Mouse (Mus musculus) neural tube, embryonic 10.5 days (tissue): ENCODE measurements around the gene Tmod3.
"Not testable (repeated sequence)": the region's sequence is repeated elsewhere in the genome, so short reads cannot be mapped to it uniquely, and the experiment has no call there.

Source experiments
- DNase-seq: peaks from one replicate; pipeline ENCODE4 v3.0.0-alpha.2; 2017; ENCODE audit warnings: low spot score; ENCODE audit errors: extremely low spot score

Tmod3 gene

DNA sequence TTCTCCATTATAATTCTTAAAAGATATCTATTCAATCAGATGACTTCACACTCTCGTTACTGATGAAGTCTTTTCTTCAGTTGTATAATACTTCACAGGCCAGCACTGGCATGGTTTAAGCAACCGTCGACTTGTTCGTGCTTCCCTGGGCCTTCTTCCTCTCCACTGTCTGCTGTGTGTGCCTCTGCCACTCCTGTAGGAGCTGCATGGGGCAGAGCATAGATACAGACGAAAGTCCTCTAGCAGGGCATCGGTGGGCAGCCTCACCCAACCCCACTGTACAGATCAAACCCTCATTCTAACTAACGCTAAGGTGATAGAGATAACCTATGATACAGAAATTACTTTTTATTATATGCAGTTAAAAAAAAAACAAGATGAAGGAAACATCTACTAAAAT lies 60.9 kb downstream of the Tmod3 start:
- no peak for DNase-seq

DNA sequence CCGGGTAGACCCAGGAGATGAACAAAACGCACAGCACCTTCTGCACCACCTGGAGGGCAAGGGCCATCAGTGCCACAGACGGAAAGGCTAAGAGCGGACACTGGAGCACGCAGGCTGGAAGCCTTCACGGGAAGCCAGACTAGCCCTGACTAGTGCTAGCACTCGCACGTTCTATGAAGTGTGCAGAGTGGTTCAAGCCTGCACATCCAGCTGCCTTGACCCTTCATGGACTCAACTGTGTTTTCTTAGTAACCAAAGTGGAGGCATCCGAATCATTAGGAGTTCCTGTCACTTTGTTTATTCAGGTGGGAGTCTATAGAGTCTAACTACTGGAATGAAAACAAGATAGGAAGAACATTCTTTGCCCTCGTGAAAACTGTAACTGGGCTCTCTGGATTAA lies 63.5 kb downstream of the Tmod3 start:
- DNase-seq: peak; percentile 40

GRCm38 (mm10) chr9:75494407-75495005 lies 65.0 kb downstream of the Tmod3 start:
- DNase-seq: no peak

DNA sequence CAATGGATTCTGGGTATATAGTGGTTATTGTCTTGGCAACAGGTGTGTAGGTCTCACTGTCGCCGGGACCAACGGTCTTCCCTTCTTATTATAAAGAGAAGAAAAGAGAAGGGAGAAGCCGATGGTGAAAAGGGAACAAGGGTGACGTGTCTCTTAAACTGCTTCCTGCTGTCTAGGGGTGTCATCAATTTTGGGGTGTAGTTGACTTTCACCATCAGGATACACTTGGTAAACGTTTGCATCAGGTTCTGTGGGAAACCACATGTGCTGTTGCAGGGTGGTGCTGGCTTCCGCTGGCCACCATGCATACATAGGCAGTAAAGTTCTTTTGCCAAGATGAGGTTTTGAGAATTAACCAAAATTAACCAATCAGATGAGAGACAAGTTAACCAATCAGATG lies 71.2 kb downstream of the Tmod3 start:
- not testable (repeated sequence) for DNase-seq

DNA sequence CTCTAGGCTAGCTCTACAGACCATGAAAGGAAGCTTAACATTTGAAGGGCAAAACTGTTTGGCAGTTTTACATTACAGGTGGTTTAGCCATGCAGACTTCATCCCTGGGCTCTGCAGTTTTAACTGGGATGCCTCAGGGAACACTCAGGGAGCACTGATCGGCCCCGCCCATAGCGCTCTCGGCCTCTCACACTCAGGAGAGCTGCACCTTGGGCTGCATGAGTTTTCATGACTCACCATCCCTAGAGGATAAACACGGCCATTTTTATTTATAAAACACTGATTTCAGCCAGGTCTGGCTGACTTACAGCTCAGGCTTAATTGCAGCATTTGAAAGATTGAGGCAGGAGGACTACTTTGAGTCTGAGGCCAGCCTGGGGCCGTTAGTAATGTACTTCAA lies 74.2 kb downstream of the Tmod3 start:
- no peak for DNase-seq

GRCm38 (mm10) chr9:75480536-75481075 lies 78.9 kb downstream of the Tmod3 start:
- DNase-seq: no peak

DNA sequence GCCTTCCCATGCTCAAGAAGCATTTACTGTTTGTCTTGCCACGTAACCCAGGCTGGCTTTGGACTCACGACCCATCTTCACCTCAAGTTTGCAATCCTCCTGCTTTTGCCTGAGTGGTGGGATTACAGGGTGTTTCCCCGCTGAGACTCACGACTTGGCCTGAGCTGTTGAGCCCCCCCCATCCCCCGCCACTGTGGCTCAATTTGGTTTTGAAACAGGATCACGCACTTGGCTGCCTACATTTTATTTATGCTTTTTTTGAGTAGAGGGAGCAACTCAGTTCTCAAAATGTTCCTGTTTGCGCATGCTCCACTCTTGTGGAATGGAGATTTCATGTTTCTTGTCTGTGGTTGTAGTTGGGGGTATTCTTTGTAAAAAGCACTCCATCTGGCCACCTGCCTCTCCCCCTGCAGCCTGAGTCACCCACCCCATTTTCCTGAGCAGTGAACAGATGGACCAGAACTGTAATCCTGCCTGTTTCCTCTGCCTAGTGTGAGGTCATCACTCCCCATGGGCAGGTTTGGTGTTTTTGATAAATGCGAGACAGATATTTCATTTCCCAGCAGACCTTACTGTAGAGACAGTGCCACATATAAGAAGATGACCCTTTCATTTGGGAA lies 80.2 kb downstream of the Tmod3 start:
- no peak for DNase-seq

- DNase-seq: no peak
Measured at GRCm38 (mm10) chr9:75477212-75477611, 82.2 kb downstream of the Tmod3 start.

DNA sequence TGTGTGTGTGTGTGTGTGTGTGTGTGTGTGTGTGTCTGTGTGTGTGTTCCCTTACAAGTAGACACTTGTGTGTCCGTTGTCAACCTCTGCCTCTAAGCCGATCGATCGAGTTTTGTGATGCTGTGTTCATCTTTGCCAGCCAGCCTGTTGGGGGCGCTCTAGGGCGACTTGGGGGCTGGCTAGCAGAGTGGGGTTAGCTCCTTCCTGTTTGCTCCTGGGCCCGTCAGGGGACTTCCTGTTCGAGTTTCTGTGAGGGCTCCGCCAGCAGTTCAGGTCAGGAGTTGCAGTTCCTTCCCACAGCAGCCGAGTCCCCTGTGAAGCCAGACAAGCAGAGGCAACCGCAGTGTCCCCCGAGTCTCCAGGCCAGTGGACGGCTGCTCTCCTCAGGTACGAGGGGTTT lies 91.2 kb downstream of the Tmod3 start:
- no peak for DNase-seq

GRCm38 (mm10) chr9:75467581-75467980 lies 91.9 kb downstream of the Tmod3 start:
- no peak for DNase-seq

GRCm38 (mm10) chr9:75466641-75467040 lies 92.8 kb downstream of the Tmod3 start:
- DNase-seq: no peak

DNA sequence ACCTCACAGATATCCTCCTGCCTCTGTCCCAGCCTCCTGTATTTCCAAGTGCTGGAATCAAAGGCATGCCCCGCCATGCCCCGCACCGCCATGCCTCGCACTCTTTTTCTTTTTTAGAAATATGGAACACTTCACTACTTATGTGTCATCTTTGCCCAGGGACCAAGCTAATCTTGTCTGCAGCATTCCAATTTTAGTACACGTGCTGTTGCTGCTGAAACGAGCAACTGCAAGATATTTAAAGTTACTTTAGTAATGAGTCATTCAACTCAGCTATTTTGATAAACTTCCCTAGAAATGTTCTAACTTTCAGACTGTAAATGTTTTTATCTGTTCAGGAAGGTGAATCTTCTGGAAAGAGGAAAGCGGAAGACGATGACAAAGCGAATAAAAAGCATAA lies 93.6 kb downstream of the Tmod3 start:
- DNase-seq: no peak

GRCm38 (mm10) chr9:75463050-75463660 lies 96.3 kb downstream of the Tmod3 start:
- no peak for DNase-seq

DNA sequence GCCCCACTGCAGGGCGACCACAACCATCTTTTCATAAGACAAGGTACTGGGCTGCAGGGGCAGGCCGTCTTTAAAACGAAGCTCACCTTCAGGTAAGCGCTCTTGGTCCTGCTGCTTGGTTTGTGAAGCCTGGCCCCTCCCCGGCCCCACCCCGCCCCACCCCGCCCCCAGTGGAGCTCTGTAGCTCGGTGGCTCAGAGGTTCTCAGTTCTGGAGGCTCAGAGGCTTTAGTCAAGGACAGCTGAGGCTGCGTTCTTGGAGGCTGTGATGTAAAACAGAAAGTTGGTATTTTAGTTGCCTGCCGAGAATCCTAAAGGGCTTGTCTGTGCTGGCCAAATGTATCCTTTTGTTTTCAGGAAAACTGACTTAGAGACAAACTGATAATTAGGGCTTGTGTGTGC lies 103.8 kb downstream of the Tmod3 start:
- no peak for DNase-seq

DNA sequence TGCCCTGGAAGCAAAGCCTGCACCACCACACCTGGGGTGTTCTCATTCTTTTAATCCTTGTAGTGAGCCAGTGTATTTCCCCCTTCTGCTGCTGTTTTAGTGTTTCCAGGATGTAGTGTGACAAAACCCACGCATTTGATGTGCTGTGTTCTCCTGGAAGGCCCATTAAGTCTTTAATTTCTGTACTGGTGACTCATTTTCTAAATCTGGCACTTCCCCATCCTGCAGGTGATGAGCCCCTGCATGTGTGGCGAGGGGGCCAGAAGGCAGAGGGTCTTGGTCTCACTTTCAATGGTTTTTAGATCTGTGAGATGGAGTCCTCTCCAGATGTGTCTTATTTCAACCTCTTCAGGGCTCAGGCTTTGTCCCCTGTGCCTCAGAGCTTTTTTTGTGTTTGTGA lies 105.5 kb downstream of the Tmod3 start:
- no peak for DNase-seq

DNA sequence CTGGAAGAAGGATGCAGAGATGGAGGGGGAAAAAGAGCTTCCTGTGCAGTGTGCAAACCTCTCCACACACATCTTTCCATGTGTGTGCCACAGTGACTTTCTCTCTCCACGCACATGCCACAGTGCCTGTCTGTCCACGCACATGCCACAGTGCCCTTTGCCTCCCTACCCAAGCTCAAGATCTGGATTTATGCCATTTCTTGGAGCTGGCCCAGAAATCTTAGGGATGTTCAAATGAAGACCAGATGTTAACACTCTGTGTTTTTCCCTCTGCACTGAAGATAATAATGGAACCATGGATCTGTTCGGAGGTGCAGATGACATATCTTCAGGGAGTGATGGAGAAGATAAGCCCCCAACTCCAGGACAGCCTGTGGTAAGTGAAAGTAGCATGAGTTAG lies 111.4 kb downstream of the Tmod3 start:
- no peak for DNase-seq
